ENCODE assay signal across 30 mouse cellular contexts in the genomic region with DNA sequence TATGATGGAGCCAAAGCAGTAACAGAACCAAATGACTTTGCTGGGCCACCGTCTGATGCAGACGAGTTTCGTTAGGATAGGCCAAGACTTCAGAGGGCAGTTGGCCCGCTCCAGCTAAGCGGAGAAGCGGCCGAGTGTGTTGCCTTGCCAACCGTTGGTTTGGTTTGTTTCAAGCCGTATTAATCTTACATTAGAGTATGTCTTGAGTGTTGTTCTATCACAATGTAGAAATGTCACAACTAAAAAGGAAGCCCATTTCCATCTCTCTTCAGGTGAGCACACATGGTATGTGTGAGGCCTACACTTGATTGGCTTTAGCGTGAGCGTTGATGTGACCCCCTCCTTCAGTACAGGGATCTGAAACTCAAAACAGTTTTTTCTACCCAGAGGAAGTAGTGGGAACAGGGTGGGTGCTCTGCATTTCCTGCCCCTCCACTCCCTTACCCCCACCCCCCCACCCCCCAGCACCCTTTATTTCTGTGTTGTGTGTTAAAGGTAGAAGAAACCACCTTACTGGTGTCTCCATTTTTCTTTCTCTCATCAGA. TPM values are rescaled to one million over a fixed set of nuclear protein-coding genes. Genes with fewer than 3 reads are reported as not detected.
A peak's percentile ranks its signal among the peaks of the same experiment; 100 is the strongest.
DNase-seq lines count a peak whose midpoint lies in the region; ATAC-seq and TF ChIP-seq lines count a peak whose summit lies in the region.
"Had no signal": no experiment of that assay in that cellular context is flagged by ENCODE, and none has a peak within 500 bp of the region (broad histone marks: within the 10 kb centered on the region; RNA-seq: fewer than 3 reads in every experiment).

No protein-coding gene starts in this region.

- peak overlapping the region; percentile 26; the same call in 1 of the 2 replicates for H3K4me3 ChIP-seq in spleen, adult 2 months (ENCODE audit: extremely low read depth, insufficient read depth, insufficient read length)
- H3K4me3 ChIP-seq in intestine, postnatal 0 days (ENCODE audit: low read depth, low read length): no peak overlapping the region
- H3K4me3 ChIP-seq: embryonic facial prominence, embryonic 12.5 days; forebrain, embryonic 15.5 days; heart, embryonic 13.5 days; hindbrain, embryonic 15.5 days; kidney, embryonic 15.5 days; liver, embryonic 15.5 days; lung, embryonic 15.5 days; midbrain, embryonic 10.5 days; midbrain, embryonic 15.5 days had no signal

- H3K36me3 ChIP-seq in spleen, adult 2 months (ENCODE audit: control insufficient read depth, insufficient read depth, low read length): peaks cover 11% of the 10 kb centered on the region
- H3K36me3 ChIP-seq in splenic B cell, adult 2 months (ENCODE audit: control insufficient read depth, insufficient read depth, low read length, poor library complexity, severe bottlenecking): peaks cover 16% of the 10 kb centered on the region
- peaks cover 21% of the 10 kb centered on the region for H3K36me3 ChIP-seq in intestine, postnatal 0 days (ENCODE audit: control insufficient read depth, insufficient read depth)
- H3K36me3 ChIP-seq: midbrain, embryonic 15.5 days had no signal

- no peaks in the 10 kb centered on the region for H3K9me3 ChIP-seq in intestine, postnatal 0 days (ENCODE audit: control insufficient read depth)
- H3K9me3 ChIP-seq: embryonic facial prominence, embryonic 12.5 days; forebrain, embryonic 15.5 days; heart, embryonic 13.5 days; hindbrain, embryonic 15.5 days; kidney, embryonic 15.5 days; liver, embryonic 15.5 days; lung, embryonic 15.5 days; midbrain, embryonic 10.5 days; midbrain, embryonic 15.5 days had no signal

- H3K27ac ChIP-seq in spleen, adult 2 months (ENCODE audit: insufficient read depth, low read length): peak overlapping the region; percentile 89
- no peak overlapping the region for H3K27ac ChIP-seq in intestine, postnatal 0 days (ENCODE audit: low read depth, low read length)
- H3K27ac ChIP-seq: embryonic facial prominence, embryonic 12.5 days; forebrain, embryonic 15.5 days; heart, embryonic 13.5 days; hindbrain, embryonic 15.5 days; kidney, embryonic 15.5 days; liver, embryonic 15.5 days; lung, embryonic 15.5 days; macrophage; midbrain, embryonic 10.5 days; midbrain, embryonic 15.5 days had no signal

- no peak for TF ChIP-seq CTCF in spleen, adult 2 months (IDR thresholded peaks at IDR 0.05; ENCODE audit: extremely low read depth, insufficient read depth, insufficient read length, insufficient replicate concordance)
- no peak for TF ChIP-seq CTCF in intestine, postnatal 0 days (IDR thresholded peaks at IDR 0.05; ENCODE audit: low read depth)

- H3K27me3 ChIP-seq in spleen, adult 2 months (ENCODE audit: control insufficient read depth, insufficient read depth, low read length): no peaks in the 10 kb centered on the region
- H3K27me3 ChIP-seq in splenic B cell, adult 2 months (ENCODE audit: control insufficient read depth, insufficient read depth, low read length, poor library complexity, severe bottlenecking): no peaks in the 10 kb centered on the region
- no peaks in the 10 kb centered on the region for H3K27me3 ChIP-seq in intestine, postnatal 0 days (replicated peaks; ENCODE audit: control insufficient read depth, insufficient read depth, low read length)
- H3K27me3 ChIP-seq: embryonic facial prominence, embryonic 12.5 days; forebrain, embryonic 15.5 days; heart, embryonic 13.5 days; hindbrain, embryonic 15.5 days; kidney, embryonic 15.5 days; liver, embryonic 15.5 days; lung, embryonic 15.5 days; midbrain, embryonic 15.5 days had no signal

- peaks cover 12% of the 10 kb centered on the region; the same call in 1 of the 2 replicates for H3K4me1 ChIP-seq in spleen, adult 2 months (ENCODE audit: control insufficient read depth, insufficient read depth, insufficient read length)
- H3K4me1 ChIP-seq in intestine, postnatal 0 days (replicated peaks; ENCODE audit: control insufficient read depth, insufficient read depth, low read length): no peaks in the 10 kb centered on the region
- H3K4me1 ChIP-seq: embryonic facial prominence, embryonic 12.5 days; forebrain, embryonic 15.5 days; hindbrain, embryonic 15.5 days; kidney, embryonic 15.5 days; liver, embryonic 15.5 days had no signal

- TF ChIP-seq POLR2A in spleen, adult 2 months (IDR thresholded peaks at IDR 0.05; ENCODE audit: low read depth, low read length): no peak; the same call in 1 of the 2 replicates

- peak; percentile 49 to 63 for DNase-seq in spleen, adult 2 months (ENCODE audit: low read depth in 1 of 2, low spot score in 2 of 2)
- no peak for DNase-seq in spleen, postnatal 14 days (ENCODE audit: low spot score in 2 of 2)
- peak; percentile 34 for DNase-seq in T-cell, adult 2 months (ENCODE audit: low spot score)
- peak; percentile 82 for DNase-seq in splenic B cell, adult 2 months (ENCODE audit: low read depth, low spot score)
- no peak for DNase-seq in ovary, postnatal 36 days (ENCODE audit: low spot score)
- DNase-seq: adrenal gland, postnatal 36 days; cerebellum, adult 8-10 months; cerebellum, postnatal 36 days; embryo, embryonic 11 days; heart, postnatal 10 days; kidney, adult 18-20 months; kidney, postnatal 25 days; liver; thymus, postnatal 36 days had no signal

- no peak overlapping the region for H3K4me2 ChIP-seq in intestine, postnatal 0 days (replicated peaks; ENCODE audit: low read depth)
- H3K4me2 ChIP-seq: embryonic facial prominence, embryonic 12.5 days; forebrain, embryonic 15.5 days; heart, embryonic 13.5 days; hindbrain, embryonic 15.5 days; kidney, embryonic 15.5 days; liver, embryonic 15.5 days; lung, embryonic 15.5 days; midbrain, embryonic 15.5 days had no signal

- WGBS in spleen, adult 2 months: 56% methylated on average over 11 of the region's 11 CpGs
- WGBS in intestine, postnatal 0 days: 96% methylated on average over 11 of the region's 11 CpGs

- ATAC-seq in megakaryocyte, adult 5-6 weeks (ENCODE audit: poor library complexity, severe bottlenecking): peak; percentile 51; the same call in 1 of the 2 replicates
- ATAC-seq in intestine, postnatal 0 days: no peak
- ATAC-seq: CD4-positive, CD25-positive, alpha-beta regulatory T cell, adult 4 months; forebrain, embryonic 15.5 days; inflammation-experienced regulatory T-cells, adult 6 months; midbrain, embryonic 15.5 days had no signal

- no peak overlapping the region for H3K9ac ChIP-seq in intestine, postnatal 0 days (ENCODE audit: low read depth, low read length)
- H3K9ac ChIP-seq: embryonic facial prominence, embryonic 12.5 days; forebrain, embryonic 15.5 days; heart, embryonic 13.5 days; hindbrain, embryonic 15.5 days; kidney, embryonic 15.5 days; liver, embryonic 15.5 days; lung, embryonic 15.5 days; midbrain, embryonic 15.5 days had no signal

RNA-seq across cellular contexts. Expression of a gene that starts 48.2 kb away (rescaled TPM):
- polyA plus RNA-seq in spleen, adult 2 months (2012; rRNA removed): 98.5 and 112 TPM in 2 replicates
- total RNA-seq in megakaryocyte, adult 5-6 weeks (2015): 62.7 and 66.8 TPM in 2 replicates
- 52.6 and 53.5 TPM in 2 replicates for total RNA-seq in megakaryocyte, adult 5-6 weeks (2017)
- polyA plus RNA-seq in intestine, postnatal 0 days (2015; fragmentation: Nextera tagmentation; extraction: Ambion mirVana): 0.40 TPM in 1 of 2 replicates, not detected in the other
- total RNA-seq: heart, postnatal 10 days; layer of hippocampus, postnatal 10 days had no signal
- polyA plus RNA-seq: forebrain, embryonic 15.5 days; midbrain, embryonic 15.5 days; neural tube, embryonic 11.5 days had no signal

Comparison
In these comparisons a context has a peak if more than half of its experiments do, and no peak if none do; other contexts are left out.
1. DNase-seq: peak in spleen, adult 2 months (2 of 2), T-cell, adult 2 months (single experiment) and splenic B cell, adult 2 months (single experiment); none in spleen, postnatal 14 days (0 of 2) and ovary, postnatal 36 days (single experiment).
2. RNA of a gene that starts 48.2 kb away (polyA plus RNA-seq): 98.5 to 112 TPM in spleen, adult 2 months; 0.40 TPM in intestine, postnatal 0 days; every median in the first group is over 10 times any median in the second.